Mouse (Mus musculus): ENCODE results near the gene Rab33b. TPM values are rescaled to one million over a fixed set of nuclear protein-coding genes. Genes with fewer than 3 reads are reported as not detected.
A peak's percentile ranks its signal among the peaks of the same experiment; 100 is the strongest.

The Rab33b gene
- polyA plus RNA-seq, 1 experiment from 2014 or later = 33.7 TPM

DNA sequence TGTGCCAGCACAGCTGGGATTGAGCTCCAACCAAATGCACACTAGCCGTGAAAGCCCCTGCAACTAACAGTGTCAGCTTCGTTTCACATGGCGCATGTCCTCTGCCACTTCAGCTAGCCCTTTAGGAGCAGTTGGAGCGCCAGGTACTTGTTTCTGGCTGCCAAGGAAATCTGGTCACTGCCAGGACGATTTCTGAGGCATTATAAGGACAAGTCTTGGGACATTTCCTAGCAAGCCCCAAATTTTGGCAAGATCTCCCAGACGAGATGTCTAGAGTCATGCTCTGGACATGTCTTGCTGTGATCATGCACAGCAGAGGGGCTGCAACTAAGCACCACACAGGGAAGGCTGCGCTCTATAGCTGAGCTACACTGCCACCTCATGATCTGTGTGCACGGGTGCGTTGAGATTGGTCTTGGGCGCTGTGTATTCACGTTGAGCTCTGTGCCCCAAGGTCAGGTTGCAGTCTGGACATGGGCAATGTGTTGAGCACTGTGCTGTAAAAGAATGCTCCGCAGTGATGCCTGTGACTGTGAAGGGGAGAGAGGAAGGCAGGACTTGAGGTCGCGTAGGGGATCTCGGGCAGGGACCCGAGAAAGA is 41.6 kb downstream of the Rab33b start:
- no peak overlapping the region for H3K27ac ChIP-seq (ENCODE audit: low read length)
- H3K4me3 ChIP-seq (replicated peaks; ENCODE audit: low read length) = no peak overlapping the region
- no peaks in the 10 kb centered on the region for H3K9me3 ChIP-seq (ENCODE audit: control insufficient read depth, low read length)
- peaks cover 43% of the 10 kb centered on the region for H3K36me3 ChIP-seq (ENCODE audit: control insufficient read depth, insufficient read depth)
- no peaks in the 10 kb centered on the region for H3K4me1 ChIP-seq (replicated peaks; ENCODE audit: control insufficient read depth, insufficient read depth, low read length)
- no peak overlapping the region for H3K9ac ChIP-seq (replicated peaks; ENCODE audit: low read depth, low read length)
- no peak overlapping the region for H3K4me2 ChIP-seq (ENCODE audit: low read length)
- H3K27me3 ChIP-seq (replicated peaks; ENCODE audit: control insufficient read depth, insufficient read depth, low read length) = no peaks in the 10 kb centered on the region
- WGBS = 87% methylated on average over 16 of the region's 16 CpGs
- no peak for ATAC-seq

DNA sequence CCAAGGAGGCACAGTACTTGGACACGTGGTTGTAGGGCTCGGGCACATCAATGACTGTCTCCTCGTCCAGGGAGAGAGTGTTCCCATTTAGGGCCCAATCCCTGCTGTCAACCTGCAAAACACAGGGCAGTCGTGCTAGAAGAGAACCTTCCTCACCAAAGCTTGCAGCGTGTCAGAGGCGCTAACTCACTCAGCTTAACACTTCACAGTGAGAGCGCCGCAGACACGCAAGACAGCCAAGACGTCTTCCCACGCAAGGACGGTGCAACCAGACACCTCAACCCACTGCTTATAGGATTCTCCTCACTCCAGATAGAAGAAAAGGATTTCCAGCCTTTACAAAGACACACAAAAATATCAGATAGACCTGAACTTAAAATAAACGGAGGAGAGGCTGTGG is 43.2 kb downstream of the Rab33b start:
- peaks cover 4% of the 10 kb centered on the region for H3K4me1 ChIP-seq (replicated peaks; ENCODE audit: control insufficient read depth, insufficient read depth, low read length)
- no peaks in the 10 kb centered on the region for H3K27me3 ChIP-seq (replicated peaks; ENCODE audit: control insufficient read depth, insufficient read depth, low read length)
- H3K9me3 ChIP-seq (ENCODE audit: control insufficient read depth, low read length) = no peaks in the 10 kb centered on the region
- no peak overlapping the region for H3K4me2 ChIP-seq (ENCODE audit: low read length)
- H3K4me3 ChIP-seq (replicated peaks; ENCODE audit: low read length) = no peak overlapping the region
- WGBS = 93% methylated on average over 13 of the region's 13 CpGs
- no peak for ATAC-seq
- H3K36me3 ChIP-seq (ENCODE audit: control insufficient read depth, insufficient read depth) = peaks cover 44% of the 10 kb centered on the region
- no peak overlapping the region for H3K9ac ChIP-seq (replicated peaks; ENCODE audit: low read depth, low read length)
- H3K27ac ChIP-seq (ENCODE audit: low read length) = no peak overlapping the region

DNA sequence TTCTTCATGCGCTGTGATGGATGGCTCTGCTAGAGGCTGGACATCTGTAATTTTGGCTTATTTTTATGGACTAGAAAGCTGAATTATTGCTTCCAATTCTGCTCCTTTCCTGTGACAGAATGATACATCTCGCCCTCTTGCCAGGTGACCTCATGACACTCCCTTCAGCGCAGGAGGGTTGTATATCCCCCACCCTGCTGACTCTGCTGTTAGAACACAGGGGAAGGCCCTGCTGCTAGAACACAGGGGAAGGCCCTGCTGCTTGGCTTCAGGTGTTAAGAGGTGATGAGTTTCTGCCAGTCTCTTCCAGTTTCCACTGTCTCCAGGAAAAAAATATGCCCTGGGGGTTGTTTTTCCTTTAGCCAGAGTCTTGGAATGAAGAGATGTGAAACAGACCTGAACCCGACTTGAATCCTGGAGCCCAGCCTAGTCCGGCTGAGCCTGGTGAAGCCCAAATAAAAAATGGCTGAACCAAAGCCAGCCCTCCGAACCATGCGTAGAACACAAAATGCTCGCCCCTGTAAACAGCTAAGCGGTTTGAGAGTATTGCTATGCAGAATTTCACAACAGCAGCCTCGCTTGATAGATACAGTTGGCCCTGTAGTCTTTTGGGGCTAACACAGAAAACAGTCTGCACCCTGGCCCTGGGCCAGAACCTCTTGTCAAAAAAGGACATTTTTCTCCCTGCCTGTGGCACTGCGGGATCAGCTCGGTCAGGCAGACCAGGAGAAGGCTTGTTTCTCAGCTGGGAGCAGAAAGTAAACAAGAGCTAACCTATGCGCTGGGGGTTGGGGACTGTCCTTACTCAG is 48.0 kb downstream of the Rab33b start:
- Histone ChIP-seq H3K9ac (replicated peaks; ENCODE audit: low read depth, low read length) (no peak overlapping the region; the same call in 1 of the 2 replicates), H3K4me3 (replicated peaks; ENCODE audit: low read length) (no peak overlapping the region), H3K36me3 (ENCODE audit: control insufficient read depth, insufficient read depth) (peaks cover 33% of the 10 kb centered on the region), H3K27ac (ENCODE audit: low read length) (peak overlapping the region; percentile 65), H3K4me2 (ENCODE audit: low read length) (no peak overlapping the region), H3K4me1 (replicated peaks; ENCODE audit: control insufficient read depth, insufficient read depth, low read length) (peaks cover 9% of the 10 kb centered on the region), H3K9me3 (ENCODE audit: control insufficient read depth, low read length) (no peaks in the 10 kb centered on the region), H3K27me3 (replicated peaks; ENCODE audit: control insufficient read depth, insufficient read depth, low read length) (no peaks in the 10 kb centered on the region)
- WGBS = 53% methylated on average over 13 of the region's 13 CpGs
- peak; percentile 71 for ATAC-seq

DNA sequence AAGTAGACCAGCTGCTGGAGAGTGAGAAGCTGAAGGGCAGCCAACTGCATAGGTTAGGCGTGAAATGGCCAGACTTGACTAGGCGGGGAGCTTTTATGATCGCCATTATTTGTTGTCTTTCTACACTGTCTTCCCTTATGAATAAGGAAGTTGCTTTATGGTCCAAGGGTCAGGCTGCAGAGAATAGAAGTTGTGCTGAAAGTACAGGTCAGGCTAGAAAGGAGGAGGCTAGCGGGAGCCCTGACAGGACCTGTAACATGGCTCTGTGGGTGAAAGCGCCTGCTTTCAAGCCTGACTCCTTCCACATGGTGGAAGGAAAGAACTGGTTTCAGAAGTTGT is 48.5 kb downstream of the Rab33b start:
- no peaks in the 10 kb centered on the region for H3K9me3 ChIP-seq (ENCODE audit: control insufficient read depth, low read length)
- peak; percentile 27; the same call in 1 of the 2 replicates for ATAC-seq
- no peak overlapping the region; the same call in 1 of the 2 replicates for H3K9ac ChIP-seq (replicated peaks; ENCODE audit: low read depth, low read length)
- no peak overlapping the region for H3K4me2 ChIP-seq (ENCODE audit: low read length)
- H3K4me3 ChIP-seq (replicated peaks; ENCODE audit: low read length) = no peak overlapping the region
- peaks cover 9% of the 10 kb centered on the region for H3K4me1 ChIP-seq (replicated peaks; ENCODE audit: control insufficient read depth, insufficient read depth, low read length)
- WGBS = 72% methylated on average over 5 of the region's 5 CpGs
- H3K27me3 ChIP-seq (replicated peaks; ENCODE audit: control insufficient read depth, insufficient read depth, low read length) = no peaks in the 10 kb centered on the region
- H3K36me3 ChIP-seq (ENCODE audit: control insufficient read depth, insufficient read depth) = peaks cover 33% of the 10 kb centered on the region
- H3K27ac ChIP-seq (ENCODE audit: low read length) = peak overlapping the region; percentile 65

DNA sequence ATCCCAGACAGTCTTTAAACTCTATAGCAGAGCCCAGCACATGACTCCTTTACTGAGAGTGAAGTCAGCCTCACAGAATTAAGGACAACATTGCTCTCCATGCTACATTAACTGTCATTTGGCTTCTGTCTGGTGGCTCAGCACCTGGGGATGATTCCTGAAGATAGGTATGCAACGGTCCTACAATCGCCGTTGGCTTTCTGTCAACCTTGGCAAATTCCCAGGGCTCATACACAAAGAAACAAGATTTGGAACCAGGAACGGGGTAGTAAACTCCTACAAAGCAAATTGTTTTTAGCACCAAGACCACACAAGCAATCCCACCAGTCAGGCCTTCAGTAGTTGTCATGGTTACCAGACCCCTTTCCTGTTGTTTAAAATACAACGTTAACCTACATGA is 49.9 kb downstream of the Rab33b start:
- Histone ChIP-seq H3K9ac (replicated peaks; ENCODE audit: low read depth, low read length) (no peak overlapping the region), H3K36me3 (ENCODE audit: control insufficient read depth, insufficient read depth) (peaks cover 34% of the 10 kb centered on the region), H3K27ac (ENCODE audit: low read length) (no peak overlapping the region), H3K4me3 (replicated peaks; ENCODE audit: low read length) (no peak overlapping the region), H3K4me1 (replicated peaks; ENCODE audit: control insufficient read depth, insufficient read depth, low read length) (peaks cover 9% of the 10 kb centered on the region), H3K27me3 (replicated peaks; ENCODE audit: control insufficient read depth, insufficient read depth, low read length) (no peaks in the 10 kb centered on the region), H3K9me3 (ENCODE audit: control insufficient read depth, low read length) (no peaks in the 10 kb centered on the region), H3K4me2 (ENCODE audit: low read length) (no peak overlapping the region)
- ATAC-seq = no peak
- WGBS = 59% methylated on average over 5 of the region's 5 CpGs

DNA sequence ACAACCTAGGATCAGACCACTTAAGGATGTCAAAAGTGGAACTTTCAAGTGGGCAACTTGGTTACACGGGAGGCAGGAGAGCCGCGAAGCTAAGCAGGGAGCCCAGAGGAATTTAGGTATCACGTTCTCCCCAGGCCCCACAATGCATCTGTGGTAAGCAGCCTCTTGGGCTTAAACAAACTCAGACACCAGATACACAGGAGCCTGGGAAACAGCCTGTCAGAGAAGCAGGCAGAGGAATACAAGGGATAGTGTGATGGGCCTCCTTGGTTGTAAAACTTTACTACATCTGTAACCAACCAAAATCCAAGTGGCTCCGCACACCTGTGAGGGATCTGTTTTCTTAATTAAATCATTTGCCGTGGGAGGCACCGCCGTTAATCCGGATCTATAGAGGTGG is 50.3 kb downstream of the Rab33b start:
- no peak overlapping the region for H3K9ac ChIP-seq (replicated peaks; ENCODE audit: low read depth, low read length)
- no peaks in the 10 kb centered on the region for H3K27me3 ChIP-seq (replicated peaks; ENCODE audit: control insufficient read depth, insufficient read depth, low read length)
- no peak overlapping the region for H3K4me3 ChIP-seq (replicated peaks; ENCODE audit: low read length)
- WGBS = 86% methylated on average over 9 of the region's 9 CpGs
- no peak overlapping the region for H3K4me2 ChIP-seq (ENCODE audit: low read length)
- peaks cover 34% of the 10 kb centered on the region for H3K36me3 ChIP-seq (ENCODE audit: control insufficient read depth, insufficient read depth)
- H3K4me1 ChIP-seq (replicated peaks; ENCODE audit: control insufficient read depth, insufficient read depth, low read length) = peaks cover 9% of the 10 kb centered on the region
- no peak for ATAC-seq
- H3K9me3 ChIP-seq (ENCODE audit: control insufficient read depth, low read length) = no peaks in the 10 kb centered on the region
- no peak overlapping the region for H3K27ac ChIP-seq (ENCODE audit: low read length)

DNA sequence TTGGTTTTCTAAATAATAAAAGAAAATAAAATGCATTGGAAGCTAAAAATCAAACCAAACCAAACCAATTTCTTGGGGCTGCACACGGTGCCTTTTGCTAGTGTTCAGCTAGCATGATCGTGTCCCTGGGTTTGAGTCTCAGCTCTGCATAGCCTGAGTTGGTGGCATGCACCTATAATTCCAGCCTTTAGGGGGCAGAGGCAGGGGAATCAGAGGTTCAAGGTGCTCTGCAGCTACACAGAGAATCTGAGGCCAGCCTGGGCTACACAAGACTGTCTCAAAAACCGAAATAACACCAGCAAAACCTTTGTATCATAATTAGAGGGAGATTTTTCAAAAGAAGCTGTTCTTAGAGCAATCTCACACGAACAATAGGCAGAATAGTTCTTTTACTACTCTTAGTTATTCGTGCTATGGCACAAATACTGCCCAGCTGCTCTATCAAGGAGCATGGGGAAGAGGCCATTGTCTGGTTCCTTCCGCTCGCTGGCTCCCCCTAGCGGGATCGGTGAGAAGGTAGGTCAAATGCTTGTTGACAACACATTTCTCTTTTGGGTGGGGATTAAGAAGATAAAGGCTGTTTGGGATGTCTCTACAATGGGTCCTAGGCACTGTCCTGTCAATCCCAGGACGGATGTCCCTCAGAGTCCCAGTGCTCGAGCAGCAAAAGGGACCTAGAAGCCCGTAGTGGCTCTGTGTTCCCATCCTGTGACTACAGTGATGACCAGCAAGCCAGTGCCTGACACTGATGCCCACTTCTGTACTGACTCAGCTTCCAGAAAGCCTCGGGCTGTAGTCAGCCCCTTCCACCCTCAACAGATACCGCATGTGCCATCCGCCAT is 56.1 kb downstream of the Rab33b start:
- peaks cover 27% of the 10 kb centered on the region for H3K36me3 ChIP-seq (ENCODE audit: control insufficient read depth, insufficient read depth)
- H3K4me2 ChIP-seq (ENCODE audit: low read length) = no peak overlapping the region
- no peak; the same call in 1 of the 2 replicates for ATAC-seq
- no peak overlapping the region for H3K27ac ChIP-seq (ENCODE audit: low read length)
- 57% methylated on average over 15 of the region's 15 CpGs for WGBS
- H3K9ac ChIP-seq (replicated peaks; ENCODE audit: low read depth, low read length) = no peak overlapping the region
- no peak overlapping the region for H3K4me3 ChIP-seq (replicated peaks; ENCODE audit: low read length)
- H3K9me3 ChIP-seq (ENCODE audit: control insufficient read depth, low read length) = no peaks in the 10 kb centered on the region
- peaks cover 7% of the 10 kb centered on the region for H3K4me1 ChIP-seq (replicated peaks; ENCODE audit: control insufficient read depth, insufficient read depth, low read length)
- no peaks in the 10 kb centered on the region for H3K27me3 ChIP-seq (replicated peaks; ENCODE audit: control insufficient read depth, insufficient read depth, low read length)

DNA sequence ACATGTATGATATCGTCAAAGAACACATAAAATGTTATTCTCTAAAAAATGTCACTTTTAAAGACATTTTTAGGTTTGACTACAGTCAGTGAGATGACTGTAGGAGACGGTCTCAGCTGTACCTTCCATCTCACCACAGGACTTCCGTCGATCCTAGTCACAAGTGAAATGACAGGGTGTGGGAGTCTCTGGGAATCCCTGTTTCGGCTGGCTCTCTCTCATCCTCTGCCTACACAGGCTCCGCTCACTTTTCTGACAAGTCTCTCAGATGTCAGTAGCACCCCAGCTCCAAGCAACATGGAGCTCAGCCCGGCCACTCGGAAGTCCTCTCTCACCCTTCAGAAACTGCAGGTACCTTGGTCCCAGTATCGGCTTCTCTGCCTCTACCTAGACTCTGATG is 56.9 kb downstream of the Rab33b start:
- H3K36me3 ChIP-seq (ENCODE audit: control insufficient read depth, insufficient read depth) = peaks cover 20% of the 10 kb centered on the region
- no peak overlapping the region for H3K9ac ChIP-seq (replicated peaks; ENCODE audit: low read depth, low read length)
- no peak overlapping the region for H3K4me2 ChIP-seq (ENCODE audit: low read length)
- no peak overlapping the region for H3K4me3 ChIP-seq (replicated peaks; ENCODE audit: low read length)
- ATAC-seq = no peak
- H3K9me3 ChIP-seq (ENCODE audit: control insufficient read depth, low read length) = no peaks in the 10 kb centered on the region
- no peak overlapping the region for H3K27ac ChIP-seq (ENCODE audit: low read length)
- WGBS = 96% methylated on average over 9 of the region's 9 CpGs
- peaks cover 13% of the 10 kb centered on the region for H3K4me1 ChIP-seq (replicated peaks; ENCODE audit: control insufficient read depth, insufficient read depth, low read length)
- no peaks in the 10 kb centered on the region for H3K27me3 ChIP-seq (replicated peaks; ENCODE audit: control insufficient read depth, insufficient read depth, low read length)

Data from forebrain, embryonic 16.5 days (tissue).